Mouse (Mus musculus): ENCODE measurements at regions not wholly inside any gene's neighbourhood (a gene's known extent, or its start where the extent isn't known, plus 50 kb on each side); places are given as distances from the start of the nearest gene placed in this dataset.

GRCm38 (mm10) chr17:84070596-84070995 lies 117.2 kb downstream of the Zfp36l2 start:
- no peaks in the 10 kb centered on the region for H3K27me3 ChIP-seq (ENCODE audit: control insufficient read depth, insufficient read depth, low read length, poor library complexity, severe bottlenecking)
- DNase-seq (ENCODE audit: low read depth, low spot score) = no peak
- no peaks in the 10 kb centered on the region for H3K36me3 ChIP-seq (ENCODE audit: control insufficient read depth, insufficient read depth, low read length, poor library complexity, severe bottlenecking)

DNA sequence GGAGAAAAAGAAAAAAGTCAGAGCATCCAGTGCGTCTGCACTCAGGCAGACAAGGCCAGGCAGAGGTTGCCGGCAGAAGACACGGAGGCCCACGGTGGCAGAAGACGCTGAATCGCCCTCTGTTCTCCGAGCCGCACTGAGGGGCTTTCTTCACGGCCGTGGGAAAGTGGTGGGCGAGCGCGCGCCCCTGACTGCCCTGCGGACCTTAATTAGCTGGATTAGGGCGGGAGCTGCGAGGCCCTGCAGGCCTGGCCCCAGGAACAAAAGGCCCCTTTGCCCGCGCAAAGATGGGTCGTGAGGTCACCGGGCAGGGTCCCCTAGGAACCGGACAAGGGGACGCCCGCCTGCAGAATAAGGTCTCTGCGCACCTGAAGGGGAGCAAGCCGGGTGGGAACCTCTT lies 120.6 kb downstream of the Zfp36l2 start:
- Histone ChIP-seq H3K36me3 (ENCODE audit: control insufficient read depth, insufficient read depth, low read length, poor library complexity, severe bottlenecking) (no peaks in the 10 kb centered on the region), H3K27me3 (ENCODE audit: control insufficient read depth, insufficient read depth, low read length, poor library complexity, severe bottlenecking) (no peaks in the 10 kb centered on the region)
- DNase-seq (ENCODE audit: low read depth, low spot score) = no peak

- H3K36me3 ChIP-seq (ENCODE audit: control insufficient read depth, insufficient read depth, low read length, poor library complexity, severe bottlenecking) = no peaks in the 10 kb centered on the region
- H3K27me3 ChIP-seq (ENCODE audit: control insufficient read depth, insufficient read depth, low read length, poor library complexity, severe bottlenecking) = no peaks in the 10 kb centered on the region
- DNase-seq (ENCODE audit: low read depth, low spot score) = no peak
Measured at GRCm38 (mm10) chr17:84063791-84064190, 124.0 kb downstream of the Zfp36l2 start.

DNA sequence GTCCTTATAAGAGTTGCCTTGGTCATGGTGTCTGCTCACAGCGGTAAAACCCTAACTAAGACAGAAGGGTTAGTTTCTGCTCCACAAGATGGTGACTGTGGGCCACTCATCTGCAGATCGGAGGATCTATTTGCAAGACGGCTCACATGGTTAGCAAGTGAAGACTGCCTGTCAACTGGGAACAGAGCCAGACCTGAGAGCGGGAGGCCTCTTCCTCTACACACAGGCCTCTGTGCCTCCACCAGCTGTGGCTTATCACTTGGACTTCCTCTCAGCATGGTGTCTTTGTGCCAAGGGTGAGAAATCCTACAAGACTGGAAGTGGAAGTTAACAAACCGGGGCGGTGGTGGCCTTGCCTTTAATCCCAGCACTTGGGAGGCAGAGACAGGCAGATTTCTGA lies 126.1 kb downstream of the Zfp36l2 start:
- Histone ChIP-seq H3K27me3 (ENCODE audit: control insufficient read depth, insufficient read depth, low read length, poor library complexity, severe bottlenecking) (no peaks in the 10 kb centered on the region), H3K36me3 (ENCODE audit: control insufficient read depth, insufficient read depth, low read length, poor library complexity, severe bottlenecking) (no peaks in the 10 kb centered on the region)
- peak; percentile 7 for DNase-seq (ENCODE audit: low read depth, low spot score)

DNA sequence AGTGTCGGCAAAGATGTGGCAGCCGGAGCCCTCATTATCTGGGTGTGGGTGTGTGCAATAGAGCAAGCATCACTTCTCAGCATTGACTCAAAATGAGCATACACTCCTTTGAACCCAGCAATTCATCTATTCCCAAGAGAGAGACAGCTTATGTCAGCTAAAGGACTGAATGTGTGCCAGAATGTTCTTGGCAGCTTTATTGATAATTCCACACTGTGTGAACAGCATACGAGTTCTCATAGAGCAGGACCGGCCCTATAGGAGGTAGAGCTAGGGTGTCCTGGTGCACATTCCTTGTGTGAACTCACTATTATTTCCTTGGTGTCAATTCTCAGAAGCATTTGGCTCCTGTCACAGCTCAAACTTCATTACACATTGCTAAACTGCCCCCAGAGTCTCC lies 131.3 kb downstream of the Zfp36l2 start:
- Histone ChIP-seq H3K27me3 (ENCODE audit: control insufficient read depth, insufficient read depth, low read length, poor library complexity, severe bottlenecking) (no peaks in the 10 kb centered on the region), H3K36me3 (ENCODE audit: control insufficient read depth, insufficient read depth, low read length, poor library complexity, severe bottlenecking) (no peaks in the 10 kb centered on the region)
- no peak for DNase-seq (ENCODE audit: low read depth, low spot score)

DNA sequence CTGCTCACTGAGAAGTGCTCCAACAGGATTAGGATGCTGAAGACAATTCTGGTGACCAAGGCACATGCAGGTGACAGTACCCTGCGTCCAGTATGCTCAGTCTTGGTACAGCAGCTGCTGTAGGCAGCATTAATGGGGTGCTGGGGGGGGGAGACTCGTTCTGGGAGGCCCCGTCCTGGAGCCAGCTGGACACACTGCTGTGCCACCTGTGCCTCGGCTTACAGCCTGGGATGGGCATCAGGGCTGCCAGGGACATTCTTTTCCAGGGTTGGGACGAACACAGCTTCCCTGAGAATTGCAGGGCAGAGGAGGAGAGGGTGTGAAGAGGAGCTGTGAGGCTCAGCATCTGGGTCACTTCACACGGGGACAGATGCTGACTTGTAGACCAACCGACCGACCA lies 135.3 kb downstream of the Zfp36l2 start:
- H3K27me3 ChIP-seq (ENCODE audit: control insufficient read depth, insufficient read depth, low read length, poor library complexity, severe bottlenecking) = no peaks in the 10 kb centered on the region
- no peak for DNase-seq (ENCODE audit: low read depth, low spot score)

DNA sequence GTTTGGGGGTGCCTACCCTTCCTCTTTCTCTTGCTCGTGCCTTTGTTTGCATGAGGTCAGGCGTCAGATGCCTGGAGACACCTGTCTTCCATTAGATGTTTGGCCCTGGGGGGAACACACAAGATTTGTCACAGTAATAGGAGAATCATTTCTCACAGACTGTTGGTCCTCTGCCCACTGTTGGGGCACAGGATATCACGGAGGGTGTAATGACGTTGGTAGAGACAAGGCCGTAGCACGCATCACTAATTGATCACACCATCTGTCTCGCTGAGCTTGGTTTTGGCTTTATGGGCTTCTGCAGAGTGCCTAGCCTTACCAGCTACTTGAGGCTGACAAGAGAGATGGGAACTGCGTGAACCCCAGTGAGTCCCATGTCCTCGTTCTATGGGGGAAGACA lies 136.5 kb downstream of the Zfp36l2 start:
- no peak for DNase-seq (ENCODE audit: low read depth, low spot score)
- Histone ChIP-seq H3K36me3 (ENCODE audit: control insufficient read depth, insufficient read depth, low read length, poor library complexity, severe bottlenecking) (no peaks in the 10 kb centered on the region), H3K27me3 (ENCODE audit: control insufficient read depth, insufficient read depth, low read length, poor library complexity, severe bottlenecking) (no peaks in the 10 kb centered on the region)

More for the DNA sequence above, 135.3 kb downstream of the Zfp36l2 start:
- H3K36me3 ChIP-seq (ENCODE audit: control insufficient read depth, insufficient read depth, low read length, poor library complexity, severe bottlenecking) = no peaks in the 10 kb centered on the region

DNA sequence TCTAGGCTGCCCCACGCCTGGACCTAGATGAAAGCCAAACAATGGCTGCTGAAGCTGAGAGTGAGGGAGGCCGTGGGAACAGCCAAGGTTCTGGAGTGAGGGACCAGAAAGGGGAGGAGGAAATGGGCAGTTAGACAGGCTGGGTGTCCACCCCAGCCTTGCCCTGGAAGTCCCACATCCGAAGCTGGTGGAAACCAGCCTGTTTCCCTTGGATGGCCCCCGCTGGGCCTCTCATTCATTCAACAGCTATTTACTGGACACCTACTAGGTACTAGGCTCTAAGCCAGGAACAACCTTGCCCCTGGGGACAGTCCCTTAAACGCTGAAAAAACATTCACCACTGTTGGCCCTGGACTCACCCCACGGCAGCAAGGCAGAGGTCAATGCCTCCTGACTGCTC lies 139.2 kb downstream of the Zfp36l2 start:
- Histone ChIP-seq H3K36me3 (ENCODE audit: control insufficient read depth, insufficient read depth, low read length, poor library complexity, severe bottlenecking) (no peaks in the 10 kb centered on the region), H3K27me3 (ENCODE audit: control insufficient read depth, insufficient read depth, low read length, poor library complexity, severe bottlenecking) (no peaks in the 10 kb centered on the region)
- DNase-seq (ENCODE audit: low read depth, low spot score) = no peak

DNA sequence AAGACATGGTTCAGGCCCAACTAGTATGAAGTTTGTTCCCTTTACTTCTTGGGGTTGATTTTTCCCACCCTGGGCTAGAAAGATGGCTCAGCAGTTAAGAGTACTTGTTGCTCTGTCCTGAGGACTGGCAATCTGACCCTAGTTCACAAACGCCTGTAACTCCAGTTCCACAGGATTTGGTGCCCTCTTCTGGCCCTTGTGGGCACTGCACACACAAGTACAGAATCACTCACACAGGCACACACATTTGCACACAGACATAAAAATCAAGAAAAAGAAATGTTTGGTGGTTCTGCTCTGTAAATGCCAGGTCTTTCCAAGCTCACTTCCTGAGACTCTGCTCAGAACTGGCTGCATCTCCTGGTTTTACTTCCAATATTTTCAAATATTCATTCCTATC lies 140.2 kb downstream of the Zfp36l2 start:
- no peaks in the 10 kb centered on the region for H3K27me3 ChIP-seq (ENCODE audit: control insufficient read depth, insufficient read depth, low read length, poor library complexity, severe bottlenecking)
- H3K36me3 ChIP-seq (ENCODE audit: control insufficient read depth, insufficient read depth, low read length, poor library complexity, severe bottlenecking) = no peaks in the 10 kb centered on the region
- no peak for DNase-seq (ENCODE audit: low read depth, low spot score)

DNA sequence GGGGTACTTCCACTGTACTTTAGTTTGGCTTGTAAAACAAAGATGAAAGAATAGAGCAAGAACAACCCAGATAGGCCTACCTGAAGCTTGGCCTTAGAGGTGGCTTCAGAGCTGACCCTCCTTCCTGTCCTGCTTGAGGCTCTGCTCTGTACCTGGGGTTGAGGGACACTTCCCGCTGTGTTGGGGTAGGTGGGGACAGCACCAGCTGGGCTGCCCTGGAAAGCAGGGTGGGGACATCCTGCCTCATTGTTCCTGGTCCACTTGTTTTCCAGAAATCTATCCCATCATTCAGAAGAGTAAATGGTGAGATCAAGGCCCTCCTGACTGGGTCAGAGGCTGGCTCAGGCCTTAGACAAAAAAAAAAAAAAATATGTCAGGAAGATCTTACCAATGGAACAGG lies 141.9 kb downstream of the Zfp36l2 start:
- DNase-seq (ENCODE audit: low read depth, low spot score) = no peak
- Histone ChIP-seq H3K27me3 (ENCODE audit: control insufficient read depth, insufficient read depth, low read length, poor library complexity, severe bottlenecking) (no peaks in the 10 kb centered on the region), H3K36me3 (ENCODE audit: control insufficient read depth, insufficient read depth, low read length, poor library complexity, severe bottlenecking) (no peaks in the 10 kb centered on the region)

GRCm38 (mm10) chr17:84044472-84044936 lies 143.2 kb downstream of the Zfp36l2 start:
- H3K27me3 ChIP-seq (ENCODE audit: control insufficient read depth, insufficient read depth, low read length, poor library complexity, severe bottlenecking) = no peaks in the 10 kb centered on the region
- DNase-seq (ENCODE audit: low read depth, low spot score) = no peak
- no peaks in the 10 kb centered on the region for H3K36me3 ChIP-seq (ENCODE audit: control insufficient read depth, insufficient read depth, low read length, poor library complexity, severe bottlenecking)

- H3K36me3 ChIP-seq (ENCODE audit: control insufficient read depth, insufficient read depth, low read length, poor library complexity, severe bottlenecking) = no peaks in the 10 kb centered on the region
- no peak for DNase-seq (ENCODE audit: low read depth, low spot score)
- H3K27me3 ChIP-seq (ENCODE audit: control insufficient read depth, insufficient read depth, low read length, poor library complexity, severe bottlenecking) = no peaks in the 10 kb centered on the region
Measured at GRCm38 (mm10) chr17:84043102-84043501, 144.6 kb downstream of the Zfp36l2 start.

DNA sequence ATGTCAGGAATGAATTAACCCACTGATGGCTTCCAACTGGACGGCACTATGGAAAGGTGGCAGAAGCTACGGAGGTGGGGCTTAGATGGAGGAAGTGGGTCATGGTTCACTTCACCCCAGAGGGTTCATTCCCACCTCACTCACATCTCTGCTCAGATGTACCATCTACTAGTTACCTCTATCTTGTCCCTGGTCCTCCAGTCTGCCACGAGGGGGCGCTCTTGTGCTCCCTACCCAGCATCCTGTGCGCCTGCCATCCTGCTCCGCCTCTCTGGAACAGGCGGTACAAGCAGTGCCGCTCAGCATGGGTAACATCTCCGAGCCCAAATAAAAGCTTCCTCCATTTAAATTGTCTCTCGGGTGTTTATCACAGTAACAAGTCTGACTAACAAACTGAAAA lies 148.3 kb downstream of the Zfp36l2 start:
- H3K36me3 ChIP-seq (ENCODE audit: control insufficient read depth, insufficient read depth, low read length, poor library complexity, severe bottlenecking) = no peaks in the 10 kb centered on the region
- DNase-seq (ENCODE audit: low read depth, low spot score) = peak; percentile 36

DNA sequence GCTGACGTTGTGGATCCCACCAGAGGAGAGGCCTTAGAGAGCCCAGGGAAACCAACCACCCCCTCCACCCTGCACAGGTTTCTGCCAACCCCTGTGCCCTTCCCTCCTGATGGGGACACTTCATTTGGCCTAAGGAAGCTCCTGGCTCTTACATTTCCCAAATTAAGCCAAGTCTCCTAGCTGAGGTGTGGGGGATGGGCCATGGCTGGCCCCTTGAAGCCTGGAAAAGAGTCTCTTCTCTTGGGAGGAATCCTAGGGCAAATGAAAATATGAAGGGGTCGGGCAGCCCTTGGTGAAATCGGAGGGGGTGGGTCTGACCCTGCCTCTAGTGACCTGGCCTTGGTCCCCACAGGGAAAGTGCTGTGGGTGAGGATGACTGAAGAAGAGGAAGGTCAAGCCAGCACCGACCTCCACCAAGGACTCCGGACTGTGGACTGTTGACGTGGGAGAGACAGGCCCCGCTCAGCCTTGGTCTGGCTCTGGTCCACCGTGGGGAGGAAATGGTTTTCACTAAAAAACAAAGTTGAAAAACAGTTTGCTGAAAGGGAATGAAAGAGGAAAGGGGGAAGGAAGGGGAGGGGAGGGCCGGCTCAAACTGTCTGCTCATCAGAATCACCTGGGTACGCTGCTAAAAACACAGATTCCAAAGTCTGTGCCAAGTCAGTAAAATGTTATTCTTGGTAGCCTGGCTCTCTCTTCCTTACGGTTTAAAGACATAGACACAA lies 150.0 kb downstream of the Zfp36l2 start:
- no peak for DNase-seq (ENCODE audit: low read depth, low spot score)
- Histone ChIP-seq H3K36me3 (ENCODE audit: control insufficient read depth, insufficient read depth, low read length, poor library complexity, severe bottlenecking) (no peaks in the 10 kb centered on the region), H3K27me3 (ENCODE audit: control insufficient read depth, insufficient read depth, low read length, poor library complexity, severe bottlenecking) (no peaks in the 10 kb centered on the region)

More for the DNA sequence above, 148.3 kb downstream of the Zfp36l2 start:
- H3K27me3 ChIP-seq (ENCODE audit: control insufficient read depth, insufficient read depth, low read length, poor library complexity, severe bottlenecking) = no peaks in the 10 kb centered on the region

GRCm38 (mm10) chr17:84036056-84036455 lies 151.7 kb downstream of the Zfp36l2 start:
- H3K36me3 ChIP-seq (ENCODE audit: control insufficient read depth, insufficient read depth, low read length, poor library complexity, severe bottlenecking) = no peaks in the 10 kb centered on the region
- DNase-seq (ENCODE audit: low read depth, low spot score) = no peak
- no peaks in the 10 kb centered on the region for H3K27me3 ChIP-seq (ENCODE audit: control insufficient read depth, insufficient read depth, low read length, poor library complexity, severe bottlenecking)

- Histone ChIP-seq H3K27me3 (ENCODE audit: control insufficient read depth, insufficient read depth, low read length, poor library complexity, severe bottlenecking) (no peaks in the 10 kb centered on the region), H3K36me3 (ENCODE audit: control insufficient read depth, insufficient read depth, low read length, poor library complexity, severe bottlenecking) (no peaks in the 10 kb centered on the region)
- no peak for DNase-seq (ENCODE audit: low read depth, low spot score)
Measured at GRCm38 (mm10) chr17:84034801-84035200, 152.9 kb downstream of the Zfp36l2 start.

All from splenic B cell, adult 2 months (primary cell).